Mouse (Mus musculus) stomach, postnatal 0 days (tissue): Measurements from ENCODE around the gene Tpm1. TPM values are rescaled to one million over a fixed set of nuclear protein-coding genes. Genes with fewer than 3 reads are reported as not detected.
A peak's percentile ranks its signal among the peaks of the same experiment; 100 is the strongest.

Source experiments
- ATAC-seq: fragments of 200-750 bp; cut with Nextera tagmentation; 2 replicates; pipeline ENCODE4 v1.8.0; 2017; ENCODE audit not compliant: low FRiP score, low TSS enrichment
- DNase-seq: peaks from one replicate; pipeline ENCODE4 v3.0.0-alpha.2; 2016; ENCODE audit warnings: low spot score
- H3K27ac ChIP-seq: fragments of 300-500 bp; sonication (generic); replicated peaks from 2 replicates; pipeline ENCODE4 v1.5.1; 2014; ENCODE audit warnings: mild to moderate bottlenecking, control low read depth
- H3K27me3 ChIP-seq: fragments of 300-500 bp; sonication (generic); 2 replicates; pipeline ENCODE4 v1.6.1; 2014; ENCODE audit warnings: low read length; ENCODE audit not compliant: control insufficient read depth, insufficient read depth
- H3K36me3 ChIP-seq: fragments of 300-500 bp; sonication (generic); 2 replicates; pipeline ENCODE4 v1.6.1; 2014; ENCODE audit warnings: low read length, mixed read lengths; ENCODE audit not compliant: control insufficient read depth, insufficient read depth
- H3K4me1 ChIP-seq: fragments of 300-500 bp; sonication (generic); replicated peaks from 2 replicates; pipeline ENCODE4 v1.6.1; 2014; ENCODE audit warnings: antibody characterized with exemption; ENCODE audit not compliant: control insufficient read depth, insufficient read depth
- H3K4me2 ChIP-seq: fragments of 300-500 bp; sonication (generic); replicated peaks from 2 replicates; pipeline ENCODE4 v1.6.1; 2014; ENCODE audit warnings: low read depth, mild to moderate bottlenecking, control low read depth, moderate library complexity
- H3K4me3 ChIP-seq: fragments of 300-500 bp; sonication (generic); 2 replicates; pipeline ENCODE4 v1.5.1; 2014; ENCODE audit warnings: low read depth, low read length, control low read depth
- H3K9ac ChIP-seq: fragments of 300-500 bp; sonication (generic); 2 replicates; pipeline ENCODE4 v1.6.1; 2014; ENCODE audit warnings: mild to moderate bottlenecking, low read length, control low read depth, mixed read lengths
- H3K9me3 ChIP-seq: fragments of 300-500 bp; sonication (generic); 2 replicates; pipeline ENCODE4 v1.6.1; 2016; ENCODE audit warnings: low read length; ENCODE audit not compliant: control insufficient read depth
- CTCF ChIP-seq: IDR thresholded peaks from 2 replicates; pipeline ENCODE4 v1.5.1; 2016; ENCODE audit warnings: antibody characterized with exemption, low read depth, mild to moderate bottlenecking, moderate library complexity
- EP300 ChIP-seq: optimal IDR thresholded peaks from 2 replicates; pipeline ENCODE3; 2016; ENCODE audit warnings: antibody characterized with exemption
- WGBS: fragments of 180-500 bp; shearing (Covaris S2); extraction: QIAGEN DNeasy Blood & Tissue Kit; methylation state at CpG from one replicate; pipeline ENCODE4 v1.1.7; 2014; 5-methylcytosine and 5-hydroxymethylcytosine counted together
- polyA plus RNA-seq: library from polyadenylated mRNA; unstranded; fragments of >200 nt; fragmentation: Nextera tagmentation; extraction: Ambion mirVana; gene quantifications from 2 replicates; pipeline ENCODE4 v1.2.1, GENCODE M21; 2015

Tpm1 gene
- polyA plus RNA-seq, 1 experiment from 2014 or later, result 2,538 TPM

GRCm38 (mm10) chr9:67071596-67071995 lies 22.4 kb upstream of the Tpm1 start:
- Histone ChIP-seq H3K27ac (peak overlapping the region; percentile 58; the same call in 1 of the 2 replicates), H3K9ac (no peak overlapping the region), H3K27me3 (no peaks in the 10 kb centered on the region), H3K36me3 (no peaks in the 10 kb centered on the region), H3K4me1 (no peaks in the 10 kb centered on the region), H3K4me2 (no peak overlapping the region), H3K9me3 (no peaks in the 10 kb centered on the region), H3K4me3 (no peak overlapping the region)
- TF ChIP-seq EP300 (no peak), CTCF (no peak)
- no peak for DNase-seq
- WGBS, result 15% methylated on average over 7 of the region's 7 CpGs
- ATAC-seq, result no peak

- ATAC-seq, result peak; percentile 66
- no peak overlapping the region for H3K4me2 ChIP-seq
Measured at GRCm38 (mm10) chr9:67071103-67071502, 21.9 kb upstream of the Tpm1 start.

GRCm38 (mm10) chr9:67066616-67067015 lies 17.4 kb upstream of the Tpm1 start:
- H3K9ac ChIP-seq, result no peak overlapping the region
- H3K4me2 ChIP-seq, result no peak overlapping the region
- ATAC-seq (no peak), DNase-seq (no peak)
- H3K27ac ChIP-seq, result no peak overlapping the region
- no peak overlapping the region for H3K4me3 ChIP-seq
- H3K36me3 ChIP-seq, result no peaks in the 10 kb centered on the region
- WGBS, result 92% methylated on average over 6 of the region's 6 CpGs
- TF ChIP-seq EP300 (no peak), CTCF (no peak)
- no peaks in the 10 kb centered on the region for H3K4me1 ChIP-seq
- no peaks in the 10 kb centered on the region for H3K27me3 ChIP-seq
- H3K9me3 ChIP-seq, result no peaks in the 10 kb centered on the region

More at GRCm38 (mm10) chr9:67071103-67071502, 21.9 kb upstream of the Tpm1 start:
- Histone ChIP-seq H3K27me3 (no peaks in the 10 kb centered on the region), H3K9me3 (no peaks in the 10 kb centered on the region), H3K36me3 (no peaks in the 10 kb centered on the region), H3K4me1 (no peaks in the 10 kb centered on the region), H3K4me3 (no peak overlapping the region), H3K27ac (peak overlapping the region; percentile 58; the same call in 1 of the 2 replicates), H3K9ac (no peak overlapping the region)
- DNase-seq, result peak; percentile 49
- TF ChIP-seq CTCF, result no peak
- 26% methylated on average over 6 of the region's 6 CpGs for WGBS

- Histone ChIP-seq H3K9me3 (no peaks in the 10 kb centered on the region), H3K36me3 (no peaks in the 10 kb centered on the region), H3K27me3 (no peaks in the 10 kb centered on the region), H3K4me2 (no peak overlapping the region), H3K4me1 (no peaks in the 10 kb centered on the region), H3K4me3 (no peak overlapping the region), H3K27ac (no peak overlapping the region), H3K9ac (no peak overlapping the region)
- WGBS, result 82% methylated on average over 12 of the region's 12 CpGs
- DNase-seq (no peak), ATAC-seq (no peak)
- TF ChIP-seq CTCF, result no peak
- TF ChIP-seq EP300, result no peak
Measured at GRCm38 (mm10) chr9:67059714-67060113, 10.5 kb upstream of the Tpm1 start.

GRCm38 (mm10) chr9:67058366-67058765 lies 9.2 kb upstream of the Tpm1 start:
- no peak overlapping the region for H3K4me2 ChIP-seq
- H3K4me1 ChIP-seq, result no peaks in the 10 kb centered on the region
- ATAC-seq, result peak; percentile 36; the same call in 1 of the 2 replicates
- DNase-seq, result no peak
- no peak overlapping the region for H3K9ac ChIP-seq
- no peak overlapping the region for H3K27ac ChIP-seq
- H3K9me3 ChIP-seq, result no peaks in the 10 kb centered on the region
- no peak overlapping the region for H3K4me3 ChIP-seq
- TF ChIP-seq CTCF (no peak), EP300 (no peak)
- WGBS, result 46% methylated on average over 6 of the region's 6 CpGs
- no peaks in the 10 kb centered on the region for H3K27me3 ChIP-seq
- no peaks in the 10 kb centered on the region for H3K36me3 ChIP-seq

- H3K27ac ChIP-seq, result no peak overlapping the region
- no peaks in the 10 kb centered on the region for H3K9me3 ChIP-seq
- no peaks in the 10 kb centered on the region for H3K4me1 ChIP-seq
- no peak overlapping the region for H3K9ac ChIP-seq
- TF ChIP-seq CTCF (no peak), EP300 (no peak)
- H3K4me3 ChIP-seq, result no peak overlapping the region
- ATAC-seq (no peak), DNase-seq (no peak)
- no peak overlapping the region for H3K4me2 ChIP-seq
- 88% methylated on average over 6 of the region's 6 CpGs for WGBS
- H3K36me3 ChIP-seq, result no peaks in the 10 kb centered on the region
- no peaks in the 10 kb centered on the region for H3K27me3 ChIP-seq
Measured at GRCm38 (mm10) chr9:67050736-67051337, 1.6 kb upstream of the Tpm1 start.
